Mouse (Mus musculus) liver, embryonic 16.5 days (tissue): ENCODE data around the gene Ssr4. TPM values are rescaled to one million over a fixed set of nuclear protein-coding genes. Genes with fewer than 3 reads are reported as not detected.

ENCODE experiments used
- ATAC-seq: fragments of 200-750 bp; cut with Nextera tagmentation; 2 replicates; pipeline ENCODE4 v1.8.0; 2017; ENCODE audit warnings: low read depth, mild to moderate bottlenecking, moderate number of reproducible peaks, moderate library complexity
- H3K27ac ChIP-seq: fragments of 300-500 bp; sonication (generic); 2 replicates; pipeline ENCODE4 v1.5.1; 2014; ENCODE audit warnings: mild to moderate bottlenecking, low read length
- H3K27me3 ChIP-seq: fragments of 300-500 bp; sonication (generic); 2 replicates; pipeline ENCODE4 v1.6.1; 2014; ENCODE audit warnings: low read depth, low read length, mixed read lengths; ENCODE audit not compliant: control insufficient read depth, insufficient read depth
- H3K36me3 ChIP-seq: fragments of 300-500 bp; sonication (generic); 2 replicates; pipeline ENCODE4 v1.6.1; 2014; ENCODE audit warnings: mild to moderate bottlenecking; ENCODE audit not compliant: control insufficient read depth, insufficient read depth
- H3K4me1 ChIP-seq: fragments of 300-500 bp; sonication (generic); 2 replicates; pipeline ENCODE4 v1.6.1; 2014; ENCODE audit warnings: low read depth, low read length, mixed read lengths; ENCODE audit not compliant: control insufficient read depth
- H3K4me2 ChIP-seq: fragments of 300-500 bp; sonication (generic); 2 replicates; pipeline ENCODE4 v1.6.1; 2014; ENCODE audit warnings: low read depth, low read length, mixed read lengths
- H3K4me3 ChIP-seq: fragments of 300-500 bp; sonication (generic); 2 replicates; pipeline ENCODE4 v1.5.1; 2014; ENCODE audit warnings: low read depth, mild to moderate bottlenecking, low read length
- H3K9ac ChIP-seq: fragments of 300-500 bp; sonication (generic); 2 replicates; pipeline ENCODE4 v1.6.1; 2014; ENCODE audit warnings: low read depth, low read length
- H3K9me3 ChIP-seq: fragments of 300-500 bp; sonication (generic); replicated peaks from 2 replicates; pipeline ENCODE4 v1.6.1; 2016; ENCODE audit warnings: low read length; ENCODE audit not compliant: control insufficient read depth
- WGBS: fragments of 180-500 bp; shearing (Covaris S2); extraction: QIAGEN DNeasy Blood & Tissue Kit; methylation state at CpG from one replicate; pipeline ENCODE4 v1.1.7; 2014; ENCODE audit not compliant: insufficient replicate concordance; 5-methylcytosine and 5-hydroxymethylcytosine counted together
- polyA plus RNA-seq: library from polyadenylated mRNA; unstranded; fragments of >200 nt; fragmentation: Nextera tagmentation; extraction: Ambion mirVana; gene quantifications from 2 replicates; pipeline ENCODE4 v1.2.1, GENCODE M21; 2015

Gene Ssr4
- polyA plus RNA-seq, 1 experiment from 2014 or later, result 158 TPM

DNA sequence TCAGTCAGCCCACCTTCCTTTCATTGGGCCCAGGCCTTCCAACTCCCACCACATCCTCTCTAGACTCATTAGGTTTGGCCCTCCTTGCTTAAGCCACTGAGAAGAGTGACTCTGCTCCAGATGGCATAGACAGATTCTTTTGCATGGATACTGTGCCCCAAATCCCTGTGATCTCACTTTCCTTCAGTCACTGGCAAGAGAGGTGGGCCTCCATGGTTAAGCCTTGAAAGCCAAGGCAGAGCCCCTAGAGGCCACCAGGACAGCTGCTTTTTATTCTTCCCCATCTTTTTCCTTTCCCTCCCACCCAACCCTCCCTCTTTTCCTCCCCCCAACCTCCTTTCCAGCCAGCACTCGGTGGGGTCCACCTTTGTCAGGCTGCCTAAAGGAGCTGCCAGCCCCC is 6.7 kb downstream of the Ssr4 start:
- Histone ChIP-seq H3K4me1 (no peaks in the 10 kb centered on the region; the same call in none of the 2 replicates), H3K36me3 (no peaks in the 10 kb centered on the region; the same call in 1 of the 2 replicates), H3K4me2 (no peak overlapping the region), H3K27ac (no peak overlapping the region), H3K9me3 (no peaks in the 10 kb centered on the region), H3K27me3 (no peaks in the 10 kb centered on the region), H3K9ac (no peak overlapping the region), H3K4me3 (no peak overlapping the region)
- ATAC-seq, result no peak
- WGBS, result 13% methylated on average over 1 of the region's 1 CpGs

DNA sequence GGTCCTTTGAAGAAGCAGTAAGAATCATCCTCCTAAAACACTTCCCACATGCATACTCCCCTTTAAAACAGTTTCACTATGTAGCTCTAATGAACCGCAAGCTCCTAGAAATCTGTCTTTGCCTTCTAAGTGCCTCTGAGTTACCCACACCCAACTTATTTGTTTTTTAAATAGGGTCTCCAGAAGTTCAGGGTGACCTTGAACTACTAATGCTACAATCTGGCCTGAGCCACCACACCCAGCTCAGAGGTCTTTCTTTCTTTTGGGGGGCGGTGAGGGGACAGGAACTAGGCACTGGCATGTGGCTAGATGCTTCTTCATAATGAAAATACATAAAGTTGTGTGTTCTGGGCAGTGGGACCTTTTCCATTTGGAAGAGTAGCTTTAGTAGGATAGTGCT is 10.7 kb downstream of the Ssr4 start:
- Histone ChIP-seq H3K27me3 (no peaks in the 10 kb centered on the region; the same call in 1 of the 2 replicates), H3K4me1 (no peaks in the 10 kb centered on the region), H3K4me3 (no peak overlapping the region), H3K36me3 (no peaks in the 10 kb centered on the region), H3K9me3 (no peaks in the 10 kb centered on the region), H3K9ac (no peak overlapping the region), H3K27ac (no peak overlapping the region), H3K4me2 (no peak overlapping the region)
- no peak for ATAC-seq
- 61% methylated on average over 2 of the region's 2 CpGs for WGBS

DNA sequence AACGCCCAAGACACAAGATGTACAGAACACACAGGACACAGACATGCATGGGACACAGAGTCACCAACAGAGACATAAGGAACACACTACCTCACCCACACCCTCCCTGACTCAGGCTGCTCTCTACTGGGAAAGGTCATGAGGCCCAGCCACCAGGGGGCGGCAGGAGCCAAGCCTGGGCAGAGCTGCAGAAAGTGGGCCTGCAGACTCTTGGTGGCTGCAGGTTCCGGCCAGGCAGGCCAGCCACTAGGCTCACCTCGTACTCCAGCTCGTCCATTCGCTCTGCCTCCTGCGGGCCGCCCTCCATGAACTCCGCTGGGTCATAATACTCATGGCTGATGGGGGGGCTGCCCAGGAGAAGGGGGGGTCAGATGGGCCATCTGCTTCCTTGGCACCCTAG is 11.7 kb downstream of the Ssr4 start:
- WGBS, result 27% methylated on average over 9 of the region's 9 CpGs
- peak; percentile 54; the same call in 1 of the 2 replicates for ATAC-seq

DNA sequence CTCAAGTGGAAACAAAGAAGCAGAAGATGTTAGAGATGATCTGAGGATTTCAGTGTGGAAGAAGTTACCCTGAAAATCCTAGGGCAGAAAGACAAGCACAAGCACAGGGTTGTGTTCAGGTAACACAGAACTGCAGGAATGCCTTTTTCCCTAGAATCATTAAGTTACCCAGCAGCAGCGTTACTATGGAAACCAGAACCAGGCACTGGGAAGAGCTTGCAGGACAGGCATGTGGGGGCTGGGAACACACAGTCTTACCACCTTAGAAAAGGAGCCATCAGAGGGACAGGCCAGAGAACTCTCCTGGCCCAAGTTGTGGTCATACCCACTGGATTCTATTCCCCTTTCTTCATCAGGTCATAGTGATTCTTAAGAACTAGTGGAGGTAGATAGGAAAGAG is 19.0 kb downstream of the Ssr4 start:
- Histone ChIP-seq H3K36me3 (no peaks in the 10 kb centered on the region), H3K4me2 (no peak overlapping the region), H3K27ac (no peak overlapping the region), H3K4me3 (no peak overlapping the region), H3K4me1 (no peaks in the 10 kb centered on the region), H3K27me3 (no peaks in the 10 kb centered on the region; the same call in 1 of the 2 replicates), H3K9me3 (no peaks in the 10 kb centered on the region), H3K9ac (no peak overlapping the region)
- 78% methylated on average over 1 of the region's 1 CpGs for WGBS
- ATAC-seq, result no peak

More for the DNA sequence above, 11.7 kb downstream of the Ssr4 start:
- Histone ChIP-seq H3K4me1 (no peaks in the 10 kb centered on the region), H3K27ac (no peak overlapping the region), H3K36me3 (no peaks in the 10 kb centered on the region), H3K27me3 (no peaks in the 10 kb centered on the region; the same call in 1 of the 2 replicates), H3K9ac (no peak overlapping the region), H3K4me2 (no peak overlapping the region), H3K9me3 (no peaks in the 10 kb centered on the region), H3K4me3 (no peak overlapping the region)

DNA sequence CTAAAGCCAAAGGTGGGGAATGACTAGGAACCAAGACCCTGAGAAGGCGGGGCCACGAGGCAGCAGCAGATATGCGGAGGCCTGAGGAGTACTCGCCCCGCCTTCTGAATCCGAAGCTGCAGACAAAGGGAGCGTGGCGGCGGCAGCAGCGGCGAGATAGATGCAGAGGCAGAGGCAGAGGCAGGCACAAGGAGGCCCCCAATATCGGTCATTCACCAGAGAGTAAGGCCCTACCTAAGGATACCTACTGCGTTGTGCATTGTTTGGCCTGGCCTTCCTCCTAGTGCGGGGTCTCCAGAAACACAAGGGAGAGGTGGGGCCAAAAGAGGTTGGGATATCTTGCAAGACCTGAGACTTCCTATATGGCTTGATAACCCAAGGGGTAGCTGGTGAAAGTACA is 28.2 kb downstream of the Ssr4 start:
- no peaks in the 10 kb centered on the region for H3K9me3 ChIP-seq
- 13% methylated on average over 14 of the region's 14 CpGs for whole genome bisulfite sequencing
- no peaks in the 10 kb centered on the region for H3K4me1 ChIP-seq
- H3K4me2 ChIP-seq, result no peak overlapping the region
- no peaks in the 10 kb centered on the region; the same call in 1 of the 2 replicates for H3K27me3 ChIP-seq
- ATAC-seq, result no peak
- H3K4me3 ChIP-seq, result no peak overlapping the region
- H3K36me3 ChIP-seq, result no peaks in the 10 kb centered on the region
- H3K27ac ChIP-seq, result no peak overlapping the region
- H3K9ac ChIP-seq, result no peak overlapping the region

DNA sequence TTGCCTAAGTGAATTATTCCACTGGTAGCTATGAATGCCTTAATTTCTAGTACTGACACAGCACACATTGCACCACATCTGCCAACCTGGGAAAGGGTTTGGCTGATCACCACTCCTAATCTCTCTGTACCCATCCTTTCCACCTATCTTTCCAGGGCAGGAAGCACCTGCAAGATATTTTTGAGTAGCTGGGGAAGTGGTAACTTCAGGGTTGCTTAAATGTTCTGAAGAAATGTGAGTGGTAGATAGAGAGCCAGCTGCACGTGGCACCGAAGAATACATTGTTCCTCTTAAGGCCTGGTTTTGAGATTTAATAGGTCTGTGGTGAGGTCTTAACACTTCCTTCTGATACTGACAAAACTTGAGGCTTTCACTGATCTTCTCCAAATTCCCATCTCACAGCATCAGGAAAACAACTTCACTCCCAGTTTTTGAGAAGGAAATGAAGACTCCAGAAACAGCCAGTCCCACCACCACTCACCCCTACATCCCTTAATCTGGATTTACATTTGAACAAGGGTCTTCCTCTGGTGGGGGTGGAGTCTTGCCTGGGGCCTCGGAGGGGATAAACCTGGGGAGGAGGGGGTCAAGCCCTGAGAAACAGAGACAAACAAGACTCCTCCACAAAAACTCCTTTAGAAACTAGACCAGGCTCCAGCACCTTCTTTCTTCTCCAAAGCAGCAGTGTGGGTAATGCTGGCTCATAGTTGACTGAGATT is 29.9 kb downstream of the Ssr4 start:
- no peaks in the 10 kb centered on the region for H3K4me1 ChIP-seq
- H3K27ac ChIP-seq, result no peak overlapping the region
- no peak for ATAC-seq
- H3K9me3 ChIP-seq, result no peaks in the 10 kb centered on the region
- H3K27me3 ChIP-seq, result peaks cover 2% of the 10 kb centered on the region; the same call in 1 of the 2 replicates
- no peaks in the 10 kb centered on the region for H3K36me3 ChIP-seq
- WGBS, result 26% methylated on average over 3 of the region's 3 CpGs
- no peak overlapping the region for H3K4me2 ChIP-seq
- H3K4me3 ChIP-seq, result no peak overlapping the region
- H3K9ac ChIP-seq, result no peak overlapping the region

DNA sequence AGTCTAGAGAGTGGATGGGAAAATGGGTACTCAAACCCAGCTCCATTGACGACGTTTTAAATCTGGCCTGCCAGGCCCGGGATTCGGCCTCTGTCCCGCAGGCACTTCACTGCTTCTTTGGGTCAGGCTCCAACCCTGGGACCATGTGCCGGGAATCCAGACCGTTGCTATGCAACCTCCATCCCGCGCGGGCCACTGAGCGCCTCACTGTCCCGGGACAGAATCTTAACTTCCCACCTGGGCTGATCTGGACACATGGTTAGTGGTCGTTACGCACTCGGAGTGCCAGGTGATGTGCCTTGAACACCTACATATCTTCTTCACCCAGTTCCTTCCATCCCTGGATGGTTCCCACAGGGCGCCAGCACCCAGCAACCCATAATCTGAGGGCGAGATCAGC is 36.9 kb downstream of the Ssr4 start:
- Histone ChIP-seq H3K4me1 (no peaks in the 10 kb centered on the region), H3K9me3 (no peaks in the 10 kb centered on the region), H3K4me3 (peak overlapping the region; percentile 47; the same call in 1 of the 2 replicates), H3K27me3 (peaks cover 33% of the 10 kb centered on the region), H3K27ac (no peak overlapping the region), H3K36me3 (no peaks in the 10 kb centered on the region), H3K4me2 (no peak overlapping the region), H3K9ac (no peak overlapping the region)
- ATAC-seq, result no peak
- 19% methylated on average over 17 of the region's 17 CpGs for WGBS

DNA sequence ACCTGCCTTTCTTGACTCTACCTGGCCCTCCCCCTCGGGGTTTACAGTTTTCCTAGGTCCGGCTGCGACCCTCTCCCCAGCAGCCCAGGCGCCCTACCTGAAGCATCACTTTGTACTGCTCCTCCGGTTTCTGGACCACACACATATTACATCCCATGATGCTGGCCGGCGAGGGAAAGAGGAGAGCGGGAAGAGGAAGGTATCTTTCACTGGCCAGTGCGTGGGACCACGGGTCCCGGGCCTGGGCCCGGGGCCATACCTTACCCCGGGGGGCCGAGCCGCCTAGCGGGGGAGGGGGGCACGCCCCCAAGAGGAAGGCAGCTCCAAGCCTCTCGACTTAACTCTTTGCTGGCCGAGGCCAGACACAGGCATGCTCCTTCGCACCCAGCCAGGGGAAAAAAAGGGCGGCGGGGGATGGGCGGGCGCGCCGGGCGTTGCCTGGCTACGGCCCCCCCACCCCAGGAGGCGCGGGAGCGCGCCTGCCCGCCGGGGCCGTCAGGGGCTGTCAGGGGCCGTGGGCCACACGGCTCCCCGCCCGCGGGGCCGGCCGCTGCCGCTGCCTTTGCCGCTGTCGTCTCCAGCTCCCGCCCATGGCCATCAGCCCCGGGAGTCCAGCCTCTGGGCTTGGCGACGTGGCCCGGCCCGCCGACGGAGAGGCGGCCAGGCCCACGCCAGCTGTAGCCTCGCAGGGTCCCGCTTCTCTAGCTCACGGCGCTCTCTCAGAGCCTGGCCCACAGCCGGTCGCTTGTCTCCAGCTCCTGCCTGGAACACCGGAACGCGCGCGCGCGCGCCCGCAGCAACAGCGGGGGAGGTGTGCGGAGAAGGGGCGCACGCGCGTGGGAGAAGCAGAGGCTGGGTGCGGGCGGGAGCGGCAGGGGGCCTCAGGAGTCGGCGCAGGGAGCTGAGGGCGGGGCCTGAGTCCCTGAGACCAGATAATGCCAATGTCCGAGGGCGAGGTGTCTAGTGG is 37.6 kb downstream of the Ssr4 start, which contains the start of gene Pdzd4:
Gene Pdzd4 (minus strand): TSS at position 785 of the 967 bp plus-strand sequence.
- no peak within 1 kb of the TSS for H3K27ac ChIP-seq
- WGBS, result 24% methylated on average over 65 of the region's 84 CpGs

More for the DNA sequence above, 37.6 kb downstream of the Ssr4 start, which contains the start of gene Pdzd4:
- Histone ChIP-seq H3K4me1 (no peaks in the 10 kb centered on the region), H3K4me3 (peak within 1 kb of the TSS; percentile 47), H3K4me2 (peak within 1 kb of the TSS; percentile 61), H3K9ac (peak within 1 kb of the TSS; percentile 28; the same call in 1 of the 2 replicates), H3K27me3 (peaks cover 33% of the 10 kb centered on the region), H3K36me3 (no peaks in the 10 kb centered on the region), H3K9me3 (no peaks in the 10 kb centered on the region)
- 0 out of 2 replicates have a peak, but pooled peaks have one; percentile 7 for ATAC-seq
